In genomic region chr10:64049151-64049550, GRCm38 (mm10) we compare ENCODE assay signal across 24 mouse cellular contexts. TPM values are rescaled to one million over a fixed set of nuclear protein-coding genes. Genes with fewer than 3 reads are reported as not detected.
DNase-seq lines count a peak whose midpoint lies in the region; ATAC-seq and TF ChIP-seq lines count a peak whose summit lies in the region.
"Had no signal": no experiment of that assay in that cellular context is flagged by ENCODE, and none has a peak within 500 bp of the region (broad histone marks: within the 10 kb centered on the region; RNA-seq: fewer than 3 reads in every experiment).

No protein-coding gene starts in this region.

- H3K4me3 ChIP-seq in cerebellum, adult 2 months (replicated peaks; ENCODE audit: insufficient read depth, low read depth, low read length), result no peak overlapping the region
- H3K4me3 ChIP-seq in heart, embryonic 15.5 days, result no peak overlapping the region
- no peak overlapping the region for H3K4me3 ChIP-seq in heart, adult 2 months
- no peak overlapping the region for H3K4me3 ChIP-seq in lung, embryonic 16.5 days (ENCODE audit: low read length)
- H3K4me3 ChIP-seq in intestine, embryonic 15.5 days (replicated peaks), result no peak overlapping the region
- H3K4me3 ChIP-seq: embryonic facial prominence, embryonic 10.5 days; liver, embryonic 13.5 days; neural tube, embryonic 13.5 days had no signal

- H3K27ac ChIP-seq in cerebellum, adult 2 months (ENCODE audit: insufficient read depth, low read length), result no peak overlapping the region
- H3K27ac ChIP-seq in heart, embryonic 15.5 days, result no peak overlapping the region
- no peak overlapping the region for H3K27ac ChIP-seq in heart, adult 2 months
- no peak overlapping the region for H3K27ac ChIP-seq in lung, embryonic 16.5 days (ENCODE audit: low read length)
- H3K27ac ChIP-seq in intestine, embryonic 15.5 days, result no peak overlapping the region
- H3K27ac ChIP-seq: embryonic facial prominence, embryonic 10.5 days; hindbrain, postnatal 0 days; liver, embryonic 13.5 days; macrophage; neural tube, embryonic 13.5 days had no signal

- TF ChIP-seq EP300 in heart, adult 2 months (IDR thresholded peaks at IDR 0.05; ENCODE audit: insufficient read depth, low read depth, low read length), result no peak

- intact Hi-C loops in heart, adult 2 months (cut with DNase I), result no loop called here

- H3K27me3 ChIP-seq in cerebellum, adult 2 months (ENCODE audit: control insufficient read depth, insufficient read depth, low read length), result no peaks in the 10 kb centered on the region
- no peaks in the 10 kb centered on the region for H3K27me3 ChIP-seq in heart, embryonic 15.5 days
- H3K27me3 ChIP-seq in heart, adult 2 months (ENCODE audit: control insufficient read depth, insufficient read depth, low read length), result no peaks in the 10 kb centered on the region
- no peaks in the 10 kb centered on the region for H3K27me3 ChIP-seq in lung, embryonic 16.5 days (ENCODE audit: control insufficient read depth, insufficient read depth, low read depth, low read length)
- no peaks in the 10 kb centered on the region for H3K27me3 ChIP-seq in intestine, embryonic 15.5 days (replicated peaks)
- H3K27me3 ChIP-seq: CH12.LX; liver, embryonic 13.5 days; neural tube, embryonic 13.5 days had no signal

- peaks cover 26% of the 10 kb centered on the region for H3K4me1 ChIP-seq in cerebellum, adult 2 months (ENCODE audit: control insufficient read depth, insufficient read depth, low read length)
- peaks cover 2% of the 10 kb centered on the region; the same call in 1 of the 2 replicates for H3K4me1 ChIP-seq in heart, embryonic 15.5 days (replicated peaks)
- peaks cover 5% of the 10 kb centered on the region for H3K4me1 ChIP-seq in heart, adult 2 months (ENCODE audit: control insufficient read depth, insufficient read depth, low read length)
- no peaks in the 10 kb centered on the region for H3K4me1 ChIP-seq in lung, embryonic 16.5 days (replicated peaks; ENCODE audit: control insufficient read depth, insufficient read depth, low read length)
- no peaks in the 10 kb centered on the region for H3K4me1 ChIP-seq in intestine, embryonic 15.5 days (replicated peaks)
- H3K4me1 ChIP-seq: embryonic facial prominence, embryonic 10.5 days; liver, embryonic 13.5 days; neural tube, embryonic 13.5 days had no signal

- no peaks in the 10 kb centered on the region for H3K36me3 ChIP-seq in heart, embryonic 15.5 days
- peaks cover 3% of the 10 kb centered on the region; the same call in 1 of the 2 replicates for H3K36me3 ChIP-seq in heart, adult 2 months (ENCODE audit: control insufficient read depth, insufficient read depth, low read length)
- no peaks in the 10 kb centered on the region for H3K36me3 ChIP-seq in lung, embryonic 16.5 days (ENCODE audit: control insufficient read depth, insufficient read depth, low read length)
- no peaks in the 10 kb centered on the region for H3K36me3 ChIP-seq in intestine, embryonic 15.5 days
- H3K36me3 ChIP-seq: embryonic facial prominence, embryonic 10.5 days; liver, embryonic 13.5 days; neural tube, embryonic 13.5 days had no signal

- H3K4me2 ChIP-seq in heart, embryonic 15.5 days, result 0 out of 2 replicates have a peak overlapping the region, but pooled peaks have one; percentile 1
- H3K4me2 ChIP-seq in lung, embryonic 16.5 days (ENCODE audit: low read depth, low read length), result no peak overlapping the region
- H3K4me2 ChIP-seq in intestine, embryonic 15.5 days (replicated peaks), result no peak overlapping the region
- H3K4me2 ChIP-seq: liver, embryonic 13.5 days; midbrain, embryonic 11.5 days; neural tube, embryonic 13.5 days had no signal

- no peak for TF ChIP-seq CTCF in cerebellum, adult 2 months (IDR thresholded peaks at IDR 0.05; ENCODE audit: borderline replicate concordance, insufficient read depth, low read depth, low read length)
- no peak for TF ChIP-seq CTCF in heart, adult 2 months (IDR thresholded peaks at IDR 0.05)

- 38% methylated on average over 6 of the region's 6 CpGs for WGBS in cerebellum, adult 2 months
- WGBS in heart, embryonic 15.5 days, result 28% methylated on average over 6 of the region's 6 CpGs
- WGBS in heart, adult 2 months, result 9% methylated on average over 6 of the region's 6 CpGs
- 49% methylated on average over 6 of the region's 6 CpGs for WGBS in lung, embryonic 16.5 days
- 68% methylated on average over 6 of the region's 6 CpGs for WGBS in intestine, embryonic 15.5 days

- no peaks in the 10 kb centered on the region for H3K79me2 ChIP-seq in heart, adult 2 months (replicated peaks; ENCODE audit: control insufficient read depth, insufficient read depth, low read length)

- no peaks in the 10 kb centered on the region for H3K9me3 ChIP-seq in heart, embryonic 15.5 days (replicated peaks)
- no peaks in the 10 kb centered on the region for H3K9me3 ChIP-seq in lung, embryonic 16.5 days (ENCODE audit: control insufficient read depth, low read length)
- H3K9me3 ChIP-seq in intestine, embryonic 15.5 days, result no peaks in the 10 kb centered on the region
- H3K9me3 ChIP-seq: embryonic facial prominence, embryonic 10.5 days; liver, embryonic 13.5 days; neural tube, embryonic 13.5 days had no signal

- no peak for DNase-seq in cerebellum, adult 2 months
- DNase-seq in heart, adult 2 months, result no peak
- DNase-seq in lung, postnatal 4 days, result no peak
- peak; percentile 20 for DNase-seq in skeletal muscle tissue, adult 2 months (ENCODE audit: low read depth, low spot score)
- DNase-seq: adrenal gland, adult 2 months; cerebellum, adult 18-20 months; gastrocnemius, postnatal 25 days; kidney, adult 8-10 months; kidney, postnatal 25 days; liver, embryonic 13.5 days; right cerebral cortex, postnatal 14 days; thymus, postnatal 36 days had no signal

- TF ChIP-seq POLR2A in cerebellum, adult 2 months (IDR thresholded peaks at IDR 0.05; ENCODE audit: borderline replicate concordance, insufficient read depth, low read length), result no peak
- no peak for TF ChIP-seq POLR2A in heart, adult 2 months (IDR thresholded peaks at IDR 0.05; ENCODE audit: insufficient read depth, low read depth, low read length)

- H3K9ac ChIP-seq in heart, embryonic 15.5 days, result no peak overlapping the region
- H3K9ac ChIP-seq in heart, adult 2 months (ENCODE audit: low read depth, low read length), result no peak overlapping the region
- H3K9ac ChIP-seq in lung, embryonic 16.5 days (ENCODE audit: low read length), result no peak overlapping the region
- no peak overlapping the region for H3K9ac ChIP-seq in intestine, embryonic 15.5 days
- H3K9ac ChIP-seq: liver, embryonic 13.5 days; neural tube, embryonic 13.5 days had no signal

- 0 out of 2 replicates have a peak, but pooled peaks have one; percentile 26 for ATAC-seq in cerebellum, adult (ENCODE audit: insufficient number of reproducible peaks, low FRiP score, low TSS enrichment)
- ATAC-seq in heart, embryonic 15.5 days (replicated peaks; ENCODE audit: insufficient number of reproducible peaks, insufficient read depth, low FRiP score, low read depth), result no peak; the same call in 1 of the 2 replicates
- peak; percentile 52; the same call in 1 of the 2 replicates for ATAC-seq in lung, embryonic 16.5 days (ENCODE audit: low read depth)
- no peak for ATAC-seq in intestine, embryonic 15.5 days
- ATAC-seq: forebrain, embryonic 16.5 days; hindbrain, postnatal 0 days had no signal

RNA-seq across cellular contexts. Expression of gene Lrrtm3, which starts 40.9 kb away (rescaled TPM):
- polyA plus RNA-seq in cerebellum, adult 2 months (2012; rRNA removed), result 72.7 and 73.6 TPM in 2 replicates
- 1.5 TPM in 2 replicates for polyA plus RNA-seq in heart, embryonic 15.5 days (2015; fragmentation: Nextera tagmentation; extraction: Ambion mirVana)
- under 1 TPM; 0.08 to 0.14 TPM for total RNA-seq in heart, adult 2 months (2021)
- 0.15 and 0.43 TPM in 2 replicates for polyA plus RNA-seq in heart, adult 2 months (2012; rRNA removed)
- 2.6 and 2.8 TPM in 2 replicates for polyA plus RNA-seq in lung, embryonic 16.5 days (2015; fragmentation: Nextera tagmentation; extraction: Ambion mirVana)
- 3.8 and 4.0 TPM in 2 replicates for polyA plus RNA-seq in intestine, embryonic 15.5 days (2015; fragmentation: Nextera tagmentation; extraction: Ambion mirVana)
- total RNA-seq: CH12.LX; monocyte, adult 5-6 weeks had no signal
- polyA plus RNA-seq: macrophage had no signal

Comparison
In these comparisons a context has a peak if more than half of its experiments do, and no peak if none do; other contexts are left out.
1. ATAC-seq: peak in cerebellum, adult (single experiment) and lung, embryonic 16.5 days (single experiment); none in heart, embryonic 15.5 days (single experiment) and intestine, embryonic 15.5 days (single experiment).
2. RNA of gene Lrrtm3, which starts 40.9 kb away (polyA plus RNA-seq): 72.7 to 73.6 TPM in cerebellum, adult 2 months; 3.8 to 4.0 TPM in intestine, embryonic 15.5 days, 2.6 to 2.8 TPM in lung, embryonic 16.5 days, 1.5 TPM in heart, embryonic 15.5 days and 0.15 to 0.43 TPM in heart, adult 2 months; every median in the first group is over 10 times any median in the second.